Mouse (Mus musculus) MEL (cell line): Measurements from ENCODE around the gene Zbp1. TPM values are rescaled to one million over a fixed set of nuclear protein-coding genes. Genes with fewer than 3 reads are reported as not detected.

ENCODE experiments used
- DNase-seq: peaks from one replicate; pipeline ENCODE4 v3.0.0; 2011; ENCODE audit warnings: low read depth, low spot score
- H3K27ac ChIP-seq: 2 replicates; pipeline ENCODE4 v1.5.1; 2012; ENCODE audit warnings: low read depth, mild to moderate bottlenecking, control low read depth, low read length, moderate library complexity; ENCODE audit not compliant: control insufficient read depth
- H3K27me3 ChIP-seq, 2 experiments: fragments of 150-350 bp in 1 of 2; sonication (generic) in 1 of 2; 2 replicates each; pipeline ENCODE4 v1.6.1; 2012; ENCODE audit warnings: low read length in 2 of 2, mild to moderate bottlenecking in 2 of 2, improper control_type of control experiment in 1 of 2, moderate library complexity in 1 of 2; ENCODE audit not compliant: insufficient read depth in 2 of 2, control insufficient read depth in 1 of 2
- H3K36me3 ChIP-seq, 2 experiments: 2 replicates each; pipeline ENCODE4 v1.6.1; 2012 to 2014; ENCODE audit warnings: low read length in 2 of 2, improper control_type of control experiment in 1 of 2, inconsistent platforms in 1 of 2, mild to moderate bottlenecking in 1 of 2; ENCODE audit not compliant: insufficient read depth in 2 of 2, control insufficient read depth in 1 of 2
- H3K4me1 ChIP-seq, 2 experiments: fragments of 150-350 bp in 1 of 2; sonication (generic) in 1 of 2; 2 replicates each; pipeline ENCODE4 v1.6.1; 2012; ENCODE audit warnings: low read length in 2 of 2, improper control_type of control experiment in 1 of 2, mild to moderate bottlenecking in 1 of 2; ENCODE audit not compliant: insufficient read depth in 2 of 2, control insufficient read depth in 1 of 2
- H3K4me3 ChIP-seq, 2 experiments: fragments of 150-350 bp in 1 of 2; sonication (generic) in 1 of 2; 2 replicates each; pipeline ENCODE4 v1.5.1; 2012; ENCODE audit warnings: low read depth in 2 of 2, low read length in 2 of 2, mild to moderate bottlenecking in 2 of 2, moderate library complexity in 2 of 2, control low read depth in 1 of 2, improper control_type of control experiment in 1 of 2; ENCODE audit not compliant: control insufficient read depth in 1 of 2, insufficient read depth in 1 of 2
- H3K79me2 ChIP-seq: 2 replicates; pipeline ENCODE4 v1.6.1; 2012; ENCODE audit warnings: mild to moderate bottlenecking, low read length, moderate library complexity; ENCODE audit not compliant: control insufficient read depth, poor library complexity, insufficient read depth
- H3K9ac ChIP-seq: 2 replicates; pipeline ENCODE4 v1.6.1; 2012; ENCODE audit warnings: low read depth, mild to moderate bottlenecking, control low read depth, low read length, moderate library complexity; ENCODE audit not compliant: control insufficient read depth, poor library complexity, severe bottlenecking
- H3K9me3 ChIP-seq: fragments of 150-350 bp; sonication (generic); replicated peaks from 2 replicates; pipeline ENCODE4 v1.6.1; 2012; ENCODE audit warnings: mild to moderate bottlenecking, low read length, improper control_type of control experiment, moderate library complexity; ENCODE audit not compliant: insufficient read depth
- BHLHE40 ChIP-seq: IDR thresholded peaks from 2 replicates; pipeline ENCODE4 v1.6.1; 2012; ENCODE audit warnings: low read depth, mild to moderate bottlenecking, inconsistent platforms, low read length, improper control_type of control experiment, borderline replicate concordance
- E2F4 ChIP-seq: IDR thresholded peaks from 2 replicates; pipeline ENCODE4 v1.6.1; 2011; ENCODE audit warnings: low read depth, low read length, improper control_type of control experiment, borderline replicate concordance
- ELF1 ChIP-seq: IDR thresholded peaks from 2 replicates; pipeline ENCODE4 v1.6.1; 2014; ENCODE audit warnings: low read depth, mild to moderate bottlenecking, inconsistent platforms, low read length, improper control_type of control experiment, moderate library complexity
- EP300 ChIP-seq, 2 experiments: IDR thresholded peaks; 2 replicates each; pipeline ENCODE4 v1.6.1; 2011; ENCODE audit warnings: improper control_type of control experiment in 2 of 2, low read length in 2 of 2, low read depth in 1 of 2, mild to moderate bottlenecking in 1 of 2
- ETS1 ChIP-seq: IDR thresholded peaks from 2 replicates; pipeline ENCODE4 v1.6.1; 2012; ENCODE audit warnings: low read depth, mild to moderate bottlenecking, inconsistent platforms, low read length, improper control_type of control experiment, moderate library complexity
- HCFC1 ChIP-seq: IDR thresholded peaks from 2 replicates; pipeline ENCODE4 v1.6.1; 2012; ENCODE audit warnings: low read depth, mild to moderate bottlenecking, inconsistent platforms, low read length, improper control_type of control experiment, moderate library complexity
- JUND ChIP-seq: IDR thresholded peaks from 2 replicates; pipeline ENCODE4 v1.6.1; 2011; ENCODE audit warnings: low read depth, mild to moderate bottlenecking, improper control_type of control experiment, low read length
- MAX ChIP-seq: IDR thresholded peaks from 2 replicates; pipeline ENCODE4 v1.6.1; 2011; ENCODE audit warnings: low read length, improper control_type of control experiment
- MAZ ChIP-seq: IDR thresholded peaks from 2 replicates; pipeline ENCODE4 v1.6.1; 2012; ENCODE audit warnings: low read depth, mild to moderate bottlenecking, inconsistent platforms, low read length, improper control_type of control experiment
- MEF2A ChIP-seq: IDR thresholded peaks from 2 replicates; pipeline ENCODE4 v1.6.1; 2014; ENCODE audit warnings: low read depth, mild to moderate bottlenecking, inconsistent platforms, low read length, improper control_type of control experiment; ENCODE audit not compliant: poor library complexity, insufficient replicate concordance, severe bottlenecking; ENCODE audit errors: extremely low read depth
- NRF1 ChIP-seq: IDR thresholded peaks from 2 replicates; pipeline ENCODE4 v1.6.1; 2014; ENCODE audit warnings: low read depth, mild to moderate bottlenecking, inconsistent platforms, low read length, improper control_type of control experiment, moderate library complexity; ENCODE audit not compliant: poor library complexity, insufficient read depth, severe bottlenecking
- POLR2AphosphoS5 ChIP-seq: IDR thresholded peaks from 2 replicates; pipeline ENCODE4 v1.6.1; 2012; ENCODE audit warnings: low read depth, borderline replicate concordance, mild to moderate bottlenecking, inconsistent platforms, low read length, moderate library complexity, mixed read lengths
- RAD21 ChIP-seq: IDR thresholded peaks from 2 replicates; pipeline ENCODE4 v1.6.1; 2011; ENCODE audit warnings: mild to moderate bottlenecking, low read depth, low read length, improper control_type of control experiment
- RCOR1 ChIP-seq: IDR thresholded peaks from 2 replicates; pipeline ENCODE4 v1.6.1; 2012; ENCODE audit warnings: low read depth, mild to moderate bottlenecking, inconsistent platforms, low read length, improper control_type of control experiment
- TAL1 ChIP-seq: IDR thresholded peaks from 2 replicates; pipeline ENCODE4 v1.6.1; 2012; ENCODE audit warnings: mild to moderate bottlenecking, inconsistent platforms, low read length, moderate library complexity, mixed read lengths
- TCF12 ChIP-seq: IDR thresholded peaks from 2 replicates; pipeline ENCODE4 v1.6.1; 2014; ENCODE audit warnings: low read depth, mild to moderate bottlenecking, inconsistent platforms, low read length, improper control_type of control experiment, moderate library complexity
- USF1 ChIP-seq: IDR thresholded peaks from 2 replicates; pipeline ENCODE4 v1.6.1; 2014; ENCODE audit warnings: low read depth, mild to moderate bottlenecking, inconsistent platforms, low read length, improper control_type of control experiment, moderate library complexity
- USF2 ChIP-seq, 2 experiments: IDR thresholded peaks; 2 replicates each; pipeline ENCODE4 v1.6.1; 2011 to 2012; ENCODE audit warnings: improper control_type of control experiment in 2 of 2, low read length in 2 of 2, borderline replicate concordance in 1 of 2, inconsistent platforms in 1 of 2, low read depth in 1 of 2, mild to moderate bottlenecking in 1 of 2; ENCODE audit not compliant: insufficient read depth in 1 of 2
- ZC3H11A ChIP-seq: IDR thresholded peaks from 2 replicates; pipeline ENCODE4 v1.6.1; 2012; ENCODE audit warnings: low read depth, mild to moderate bottlenecking, inconsistent platforms, low read length, improper control_type of control experiment
- ZNF384 ChIP-seq: IDR thresholded peaks from 2 replicates; pipeline ENCODE4 v1.6.1; 2012; ENCODE audit warnings: low read depth, mild to moderate bottlenecking, inconsistent platforms, low read length, improper control_type of control experiment
- polyA plus RNA-seq, 2 experiments: library from polyadenylated mRNA; stranded (reverse) in 1 of 2; unstranded in 1 of 2; fragments of >175 nt in 1 of 2; fragments of >200 nt in 1 of 2; gene quantifications; 2 replicates each; pipeline versions ENCODE4 v1.2.1 to v1.2.4; 2012; ENCODE audit warnings: low replicate concordance in 2 of 2, low read depth in 1 of 2; ENCODE audit not compliant: insufficient read length in 2 of 2, insufficient read depth in 1 of 2, missing spikeins in 1 of 2
- total RNA-seq: library from RNA; depleted of rRNA; stranded (reverse); fragments of 300-350 nt; gene quantifications from 2 replicates; pipeline ENCODE4 v1.2.3, GENCODE M21; 2012

The Zbp1 gene
- total and polyA plus RNA-seq, 3 experiments = not detected

- DNase-seq = no peak
- Histone ChIP-seq H3K4me1 (no peaks in the 10 kb centered on the region), H3K79me2 (no peaks in the 10 kb centered on the region), H3K27me3 (no peaks in the 10 kb centered on the region), H3K27ac (no peak overlapping the region), H3K9me3 (no peaks in the 10 kb centered on the region), H3K9ac (no peak overlapping the region)
- TF ChIP-seq MAX = no peak
- TF ChIP-seq EP300 (IDR thresholded peaks at IDR 0.05; ENCODE audit: low read depth in 1 of 2, low read length in 2 of 2) = no peak
- no peak for TF ChIP-seq USF1
- no peak for TF ChIP-seq TAL1
- TF ChIP-seq USF2 (IDR thresholded peaks at IDR 0.05; ENCODE audit: borderline replicate concordance in 1 of 2, insufficient read depth in 1 of 2, low read depth in 1 of 2, low read length in 2 of 2) = no peak
- no peak for TF ChIP-seq JUND
- no peak for TF ChIP-seq ZNF384
- TF ChIP-seq, all 39 proteins: peak for 0
- H3K4me3 ChIP-seq = no peak overlapping the region
- no peaks in the 10 kb centered on the region for H3K36me3 ChIP-seq
Measured at GRCm38 (mm10) chr2:173235435-173236332, 17.0 kb upstream of the Zbp1 start.

DNA sequence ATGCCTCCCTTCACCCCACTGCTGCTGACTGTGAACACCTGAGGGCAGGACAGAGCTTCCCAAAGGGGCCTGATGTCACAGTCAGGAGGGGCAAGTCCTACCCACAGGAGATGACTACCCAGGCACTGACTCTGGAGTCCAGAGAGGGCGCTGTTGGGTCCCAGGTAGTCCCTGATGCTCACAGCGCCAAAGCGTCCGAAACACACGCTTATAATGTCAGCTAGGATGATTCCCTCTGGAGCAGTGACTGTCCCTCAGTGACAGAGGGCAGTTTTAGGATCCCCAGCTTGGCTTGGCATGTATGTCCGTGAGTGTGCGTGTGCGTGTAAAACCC lies 14.0 kb upstream of the Zbp1 start:
- TF ChIP-seq E2F4 = no peak
- no peak for TF ChIP-seq NRF1
- no peak for TF ChIP-seq ETS1
- TF ChIP-seq HCFC1 = no peak
- no peak for TF ChIP-seq MAZ
- TF ChIP-seq USF1 = no peak
- TF ChIP-seq RAD21 = no peak
- TF ChIP-seq TCF12 = no peak
- no peak for TF ChIP-seq USF2 (IDR thresholded peaks at IDR 0.05; ENCODE audit: borderline replicate concordance in 1 of 2, insufficient read depth in 1 of 2, low read depth in 1 of 2, low read length in 2 of 2)
- no peak for TF ChIP-seq ELF1
- no peak for TF ChIP-seq MAX
- no peak for TF ChIP-seq RCOR1
- TF ChIP-seq ZC3H11A = no peak
- TF ChIP-seq TAL1 = no peak
- no peak for TF ChIP-seq POLR2AphosphoS5
- no peak for TF ChIP-seq MEF2A
- no peak for TF ChIP-seq BHLHE40
- Histone ChIP-seq H3K79me2 (no peaks in the 10 kb centered on the region), H3K4me3 (no peak overlapping the region), H3K27ac (no peak overlapping the region), H3K9me3 (no peaks in the 10 kb centered on the region), H3K9ac (no peak overlapping the region), H3K36me3 (no peaks in the 10 kb centered on the region), H3K27me3 (no peaks in the 10 kb centered on the region), H3K4me1 (no peaks in the 10 kb centered on the region)
- DNase-seq = no peak
